21 mouse cellular contexts compared by ENCODE assay signal in the genomic region with DNA sequence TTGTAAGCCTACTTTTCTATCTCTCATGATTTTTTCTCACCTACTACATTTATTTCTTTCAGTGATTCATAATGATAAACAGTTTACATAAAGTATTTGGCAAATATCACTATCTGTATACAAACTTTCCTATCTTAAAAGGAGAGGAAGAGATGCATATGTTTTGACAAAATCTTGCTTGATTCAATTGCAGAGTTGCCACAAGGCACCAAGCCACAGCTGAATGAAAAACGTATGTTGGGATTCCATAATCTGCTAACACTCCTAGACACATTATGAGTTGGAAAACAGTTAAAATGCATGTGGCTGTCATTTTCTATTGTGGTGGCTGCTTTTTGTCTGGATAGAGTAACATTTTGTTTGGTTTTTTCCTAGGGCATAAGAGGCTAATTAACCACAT.
A peak's percentile ranks its signal among the peaks of the same experiment; 100 is the strongest.
DNase-seq lines count a peak whose midpoint lies in the region; ATAC-seq and TF ChIP-seq lines count a peak whose summit lies in the region.
"Had no signal": no experiment of that assay in that cellular context is flagged by ENCODE, and none has a peak within 500 bp of the region (broad histone marks: within the 10 kb centered on the region; RNA-seq: fewer than 3 reads in every experiment).

No protein-coding gene starts in this region.

- H3K9ac ChIP-seq in limb, embryonic 14.5 days (ENCODE audit: low read depth, low read length, severe bottlenecking), result no peak overlapping the region
- H3K9ac ChIP-seq in lung, embryonic 15.5 days, result no peak overlapping the region
- H3K9ac ChIP-seq: embryonic facial prominence, embryonic 12.5 days; embryonic facial prominence, embryonic 15.5 days; forebrain, embryonic 12.5 days had no signal

- 34% methylated on average over 1 of the region's 1 CpGs for WGBS in limb, embryonic 14.5 days
- 80% methylated on average over 1 of the region's 1 CpGs for WGBS in limb, embryonic 10.5 days
- WGBS in lung, embryonic 15.5 days, result 38% methylated on average over 1 of the region's 1 CpGs
- 62% methylated on average over 1 of the region's 1 CpGs for WGBS in lung, adult 2 months

- no peak for TF ChIP-seq CTCF in lung, adult 2 months (IDR thresholded peaks at IDR 0.05; ENCODE audit: insufficient read depth, low read length)

- no peak for ATAC-seq in limb, embryonic 14.5 days (ENCODE audit: low FRiP score, low read depth)
- peak; percentile 64; the same call in 1 of the 2 replicates for ATAC-seq in lung, embryonic 15.5 days (ENCODE audit: borderline replicate concordance, extremely low read depth, low FRiP score, low TSS enrichment)
- ATAC-seq: forebrain, embryonic 14.5 days; forebrain, embryonic 16.5 days had no signal

- no peaks in the 10 kb centered on the region for H3K9me3 ChIP-seq in limb, embryonic 14.5 days (ENCODE audit: control insufficient read depth, low read length)
- H3K9me3 ChIP-seq in limb, embryonic 10.5 days (replicated peaks), result no peaks in the 10 kb centered on the region
- H3K9me3 ChIP-seq in lung, embryonic 15.5 days, result no peaks in the 10 kb centered on the region
- H3K9me3 ChIP-seq: embryonic facial prominence, embryonic 12.5 days; embryonic facial prominence, embryonic 15.5 days; forebrain, embryonic 10.5 days; forebrain, embryonic 12.5 days had no signal

- no peak overlapping the region for H3K4me3 ChIP-seq in limb, embryonic 14.5 days (replicated peaks; ENCODE audit: low read length)
- no peak overlapping the region for H3K4me3 ChIP-seq in limb, embryonic 10.5 days
- H3K4me3 ChIP-seq in lung, embryonic 15.5 days, result no peak overlapping the region
- H3K4me3 ChIP-seq in lung, adult 2 months (replicated peaks; ENCODE audit: extremely low read depth, low read depth, low read length), result no peak overlapping the region
- H3K4me3 ChIP-seq: embryonic facial prominence, embryonic 12.5 days; embryonic facial prominence, embryonic 15.5 days; erythroblast, embryonic 14.5 days; forebrain, embryonic 10.5 days; forebrain, embryonic 12.5 days had no signal

- peak; percentile 14 for DNase-seq in limb, embryonic 14.5 days (ENCODE audit: low spot score)
- DNase-seq in limb, embryonic 10.5 days (ENCODE audit: low spot score), result no peak
- no peak for DNase-seq in lung, adult 2 months
- DNase-seq: adrenal gland, adult 2 months; adrenal gland, postnatal 10 days; adrenal gland, postnatal 25 days; cerebellum, adult 11 months; cerebellum, adult 18-20 months; cerebellum, adult 8-10 months; cerebellum, adult 9-11 months; cerebellum, postnatal 14 days; cerebellum, postnatal 36 days; embryo, embryonic 11 days had no signal

- no peak overlapping the region for H3K4me2 ChIP-seq in limb, embryonic 14.5 days (replicated peaks; ENCODE audit: low read depth, low read length, severe bottlenecking)
- H3K4me2 ChIP-seq in lung, embryonic 15.5 days, result no peak overlapping the region
- H3K4me2 ChIP-seq: embryonic facial prominence, embryonic 12.5 days; embryonic facial prominence, embryonic 15.5 days; forebrain, embryonic 12.5 days had no signal

- no peak overlapping the region for H3K27ac ChIP-seq in limb, embryonic 14.5 days (replicated peaks; ENCODE audit: low read depth, low read length)
- no peak overlapping the region for H3K27ac ChIP-seq in limb, embryonic 10.5 days
- no peak overlapping the region for H3K27ac ChIP-seq in lung, embryonic 15.5 days
- H3K27ac ChIP-seq: embryonic facial prominence, embryonic 12.5 days; embryonic facial prominence, embryonic 15.5 days; forebrain, embryonic 10.5 days; forebrain, embryonic 12.5 days had no signal

- H3K27me3 ChIP-seq in limb, embryonic 14.5 days (ENCODE audit: control insufficient read depth, insufficient read depth, low read length), result no peaks in the 10 kb centered on the region
- H3K27me3 ChIP-seq in limb, embryonic 10.5 days (ENCODE audit: low read depth, poor library complexity, severe bottlenecking), result no peaks in the 10 kb centered on the region
- H3K27me3 ChIP-seq in lung, embryonic 15.5 days, result no peaks in the 10 kb centered on the region
- H3K27me3 ChIP-seq: embryonic facial prominence, embryonic 12.5 days; embryonic facial prominence, embryonic 15.5 days; forebrain, embryonic 12.5 days had no signal

- TF ChIP-seq POLR2A in limb, embryonic 14.5 days (IDR thresholded peaks at IDR 0.05; ENCODE audit: borderline replicate concordance, extremely low read depth, insufficient read depth, insufficient read length), result no peak
- no peak for TF ChIP-seq POLR2A in lung, adult 2 months (IDR thresholded peaks at IDR 0.05; ENCODE audit: borderline replicate concordance, extremely low read depth, low read depth, low read length)

- H3K4me1 ChIP-seq in limb, embryonic 14.5 days (ENCODE audit: control insufficient read depth, insufficient read depth, low read length), result no peaks in the 10 kb centered on the region
- no peaks in the 10 kb centered on the region for H3K4me1 ChIP-seq in limb, embryonic 10.5 days
- no peaks in the 10 kb centered on the region for H3K4me1 ChIP-seq in lung, embryonic 15.5 days
- H3K4me1 ChIP-seq in lung, adult 2 months (ENCODE audit: control insufficient read depth, insufficient read depth, low read length), result no peaks in the 10 kb centered on the region
- H3K4me1 ChIP-seq: embryonic facial prominence, embryonic 12.5 days; embryonic facial prominence, embryonic 15.5 days; forebrain, embryonic 10.5 days; forebrain, embryonic 12.5 days had no signal

- no peaks in the 10 kb centered on the region for H3K36me3 ChIP-seq in limb, embryonic 14.5 days (ENCODE audit: control insufficient read depth, insufficient read depth, low read length)
- no peaks in the 10 kb centered on the region for H3K36me3 ChIP-seq in limb, embryonic 10.5 days
- H3K36me3 ChIP-seq in lung, embryonic 15.5 days, result no peaks in the 10 kb centered on the region
- H3K36me3 ChIP-seq: embryonic facial prominence, embryonic 12.5 days; embryonic facial prominence, embryonic 15.5 days; forebrain, embryonic 10.5 days; forebrain, embryonic 12.5 days had no signal
